Mouse (Mus musculus) layer of hippocampus, adult 18-20 months (tissue): Measurements from ENCODE around the gene Prkcb. TPM values are rescaled to one million over a fixed set of nuclear protein-coding genes. Genes with fewer than 3 reads are reported as not detected.
A peak's percentile ranks its signal among the peaks of the same experiment; 100 is the strongest.

ENCODE experiments used
- DNase-seq, 2 experiments: peaks; one replicate each; pipeline ENCODE4 v3.0.0; 2022; ENCODE audit warnings: low spot score in 2 of 2
- total RNA-seq, 2 experiments: library from RNA; stranded (reverse); gene quantifications; 2 replicates each; pipeline ENCODE4 v1.2.3; 2021

Gene Prkcb
- total RNA-seq, 2 experiments from 2014 or later = 741 to 778 TPM

- DNase-seq = no peak
These were observed 78.1 kb downstream of the Prkcb start for GRCm38 (mm10) chr7:122366635-122367034.

GRCm38 (mm10) chr7:122367303-122368007 is 78.9 kb downstream of the Prkcb start:
- DNase-seq = no peak

DNA sequence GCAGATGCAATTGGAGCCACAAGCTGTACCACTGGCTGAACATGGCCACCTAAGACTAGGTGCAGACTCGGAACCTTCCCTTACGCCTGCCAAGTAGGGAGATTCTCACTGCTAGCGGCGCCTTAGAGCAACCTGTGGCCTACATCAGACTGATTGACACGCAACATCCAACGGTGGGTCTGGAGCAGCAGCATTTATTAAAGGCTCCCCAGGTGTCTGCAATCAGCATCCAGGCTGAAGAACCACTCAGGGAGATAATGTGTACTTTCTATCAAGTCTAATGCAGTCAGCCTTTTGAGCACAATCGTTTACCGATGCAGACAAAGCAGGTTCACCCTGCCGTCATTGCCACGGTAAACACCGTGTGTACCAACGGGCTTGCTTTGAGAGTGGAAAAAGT is 81.9 kb downstream of the Prkcb start:
- no peak for DNase-seq

GRCm38 (mm10) chr7:122371947-122372346 is 83.4 kb downstream of the Prkcb start:
- DNase-seq = no peak

DNA sequence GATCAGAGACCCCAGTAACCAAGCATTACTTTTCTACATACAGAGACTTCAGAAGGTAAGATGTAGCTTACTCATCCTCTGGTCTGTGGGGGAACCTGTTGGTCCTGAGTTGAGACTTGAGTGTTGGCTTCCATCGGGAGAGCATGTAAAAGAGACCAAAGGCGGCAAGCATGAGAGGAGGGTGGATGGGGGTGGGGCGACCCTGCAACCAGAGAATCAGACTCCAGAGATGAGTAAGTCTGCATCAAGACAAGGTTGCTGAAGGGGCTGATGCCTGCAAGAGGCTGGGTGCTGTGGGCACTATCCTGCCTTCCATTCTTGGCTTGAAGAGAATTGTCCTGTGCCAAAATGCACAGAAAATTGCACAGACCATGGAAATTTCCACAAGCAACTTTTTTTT is 83.8 kb downstream of the Prkcb start:
- DNase-seq = no peak

- DNase-seq = no peak
These were observed 88.3 kb downstream of the Prkcb start for GRCm38 (mm10) chr7:122376845-122377244.

DNA sequence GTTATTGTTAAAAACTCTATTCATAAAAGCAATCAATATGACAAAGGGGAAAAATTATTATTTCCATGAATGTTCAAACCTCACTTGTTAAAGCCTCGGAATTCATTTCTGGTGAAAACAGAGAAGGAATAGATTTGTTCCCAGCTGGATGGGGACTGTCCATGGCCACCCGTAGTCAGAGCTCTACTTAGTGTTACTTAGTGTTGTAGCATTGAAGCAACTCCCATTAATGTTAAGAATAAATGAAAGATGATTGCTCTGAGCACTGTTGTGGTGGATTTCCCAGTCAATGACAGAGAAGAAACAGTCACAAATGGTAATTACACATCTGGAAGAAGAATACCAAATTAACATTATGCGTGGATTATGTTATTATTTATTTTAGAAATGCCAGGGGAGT is 89.4 kb downstream of the Prkcb start:
- no peak for DNase-seq

DNA sequence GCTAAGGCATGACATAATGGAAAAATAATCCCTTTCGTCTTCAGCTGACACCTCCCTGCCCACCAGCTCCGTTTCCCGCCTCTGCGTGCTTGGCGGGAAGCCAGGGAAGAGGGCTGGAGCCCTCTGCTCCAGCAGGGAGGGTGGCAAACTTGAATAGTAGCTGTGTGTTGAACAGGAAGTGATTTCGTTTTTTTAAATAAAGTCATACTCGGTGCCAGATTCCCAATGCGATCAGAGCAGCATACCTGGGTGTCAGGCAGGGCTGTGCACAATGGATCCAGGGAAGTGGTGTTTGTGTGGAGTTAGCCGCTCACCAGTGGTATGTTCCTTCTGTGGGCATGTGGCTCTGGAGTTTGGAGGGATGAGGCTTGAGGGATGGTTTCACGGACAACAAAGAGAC is 89.9 kb downstream of the Prkcb start:
- no peak for DNase-seq

DNA sequence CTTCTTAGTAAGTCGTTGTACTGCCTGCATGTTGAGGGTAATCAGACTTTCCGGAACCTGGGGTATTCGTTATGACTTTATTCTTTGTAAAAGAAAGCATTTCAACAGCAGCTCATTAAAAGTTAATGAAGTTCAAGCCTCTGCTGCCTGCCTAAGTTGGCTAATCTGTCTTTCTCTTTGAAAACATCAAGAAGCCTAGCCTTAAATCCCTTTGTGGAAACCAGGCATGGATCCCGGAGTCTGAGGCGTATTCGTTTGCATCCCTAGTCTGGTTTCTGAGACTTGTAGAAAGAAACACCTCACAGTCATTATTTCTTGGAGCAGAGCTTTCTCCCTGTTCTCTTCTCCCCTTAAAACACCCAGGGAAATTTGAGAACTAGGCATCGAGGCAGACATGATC is 90.7 kb downstream of the Prkcb start:
- no peak for DNase-seq

DNA sequence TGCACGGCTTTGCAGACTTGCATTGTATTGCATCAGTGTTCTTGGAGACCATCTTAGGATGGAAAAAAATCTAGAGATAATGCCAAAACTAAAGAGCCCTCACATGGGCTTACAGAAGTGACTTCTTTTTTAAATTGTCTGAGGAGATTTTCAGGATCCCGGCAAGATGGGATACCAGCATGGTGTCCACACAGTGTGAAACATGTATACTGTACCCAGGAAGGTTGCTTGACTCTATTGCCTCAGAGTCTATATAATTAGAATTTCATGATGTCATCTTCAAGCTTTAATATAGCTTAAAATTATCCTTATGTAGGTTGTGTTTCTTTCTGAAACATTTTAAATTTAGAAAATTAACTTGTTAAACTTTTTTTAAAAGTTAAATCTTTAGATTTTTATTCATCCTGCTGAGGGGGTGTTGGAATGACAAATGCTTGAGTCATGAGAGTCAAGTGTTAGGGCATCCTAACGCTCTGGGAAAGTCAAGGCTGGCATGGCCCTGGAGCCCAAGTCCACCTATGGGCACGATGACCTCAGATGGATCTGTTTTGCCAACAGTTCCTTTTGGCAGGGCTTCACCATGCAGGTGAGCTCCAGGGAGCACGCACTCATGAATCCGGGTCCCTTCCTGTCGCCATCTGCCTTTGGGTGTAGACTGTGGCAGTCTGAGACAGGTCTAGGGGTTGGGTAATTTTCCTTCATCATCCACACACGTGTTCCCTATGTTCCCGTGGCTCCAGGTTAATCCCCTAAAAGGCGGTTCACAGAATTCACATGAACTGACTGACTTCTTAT is 92.0 kb downstream of the Prkcb start:
- DNase-seq = no peak

- DNase-seq = no peak
These were observed 93.0 kb downstream of the Prkcb start for GRCm38 (mm10) chr7:122381560-122381959.

- no peak for DNase-seq
These were observed 94.7 kb downstream of the Prkcb start for GRCm38 (mm10) chr7:122383260-122383659.

DNA sequence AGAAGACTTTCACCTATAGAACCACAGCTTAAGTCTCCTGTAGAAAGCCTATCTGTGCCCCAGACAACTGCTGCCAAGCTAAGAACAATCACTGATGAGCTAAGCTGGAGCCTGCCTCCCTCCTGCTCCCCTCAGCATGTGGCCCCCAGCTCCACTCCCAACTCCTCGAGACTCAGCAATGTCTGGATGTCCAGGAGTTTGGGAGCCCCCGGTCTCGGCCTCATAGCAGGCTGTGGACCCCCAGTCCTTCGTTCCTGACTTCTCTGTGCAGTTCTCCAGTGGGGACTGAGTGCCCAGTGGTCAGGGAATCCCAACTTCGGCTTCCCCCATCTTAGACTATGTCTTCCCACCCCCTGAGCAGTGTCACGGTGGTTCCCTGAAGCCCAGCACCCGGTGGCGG is 96.3 kb downstream of the Prkcb start:
- no peak for DNase-seq

- no peak for DNase-seq
These were observed 98.0 kb downstream of the Prkcb start for GRCm38 (mm10) chr7:122386567-122386966.

- DNase-seq = no peak
These were observed 99.3 kb downstream of the Prkcb start for GRCm38 (mm10) chr7:122387896-122388295.

GRCm38 (mm10) chr7:122388858-122389257 is 100.3 kb downstream of the Prkcb start:
- DNase-seq = no peak

DNA sequence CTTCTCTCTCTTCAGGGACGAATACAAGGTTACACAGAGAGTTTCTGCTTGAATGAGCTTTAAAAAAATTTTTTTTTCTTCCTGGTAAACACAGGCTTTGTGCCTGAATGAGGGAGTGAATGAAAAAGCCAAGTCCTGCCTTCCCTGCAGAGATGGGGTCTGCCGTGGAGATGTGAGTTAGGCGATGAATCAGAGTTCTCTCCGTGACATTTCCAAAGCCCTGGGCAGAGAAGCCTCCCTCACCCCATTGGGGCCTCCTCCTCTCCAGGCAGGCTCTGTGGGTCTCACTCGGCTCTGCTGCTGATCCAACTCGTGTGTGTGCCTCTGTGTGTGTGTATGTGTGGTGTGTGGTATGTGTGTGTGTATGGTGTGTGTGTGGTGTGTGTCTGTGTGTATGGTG is 101.1 kb downstream of the Prkcb start:
- DNase-seq = no peak

GRCm38 (mm10) chr7:122390200-122390599 is 101.6 kb downstream of the Prkcb start:
- DNase-seq = peak in 1 of 2 experiments; percentile 48

DNA sequence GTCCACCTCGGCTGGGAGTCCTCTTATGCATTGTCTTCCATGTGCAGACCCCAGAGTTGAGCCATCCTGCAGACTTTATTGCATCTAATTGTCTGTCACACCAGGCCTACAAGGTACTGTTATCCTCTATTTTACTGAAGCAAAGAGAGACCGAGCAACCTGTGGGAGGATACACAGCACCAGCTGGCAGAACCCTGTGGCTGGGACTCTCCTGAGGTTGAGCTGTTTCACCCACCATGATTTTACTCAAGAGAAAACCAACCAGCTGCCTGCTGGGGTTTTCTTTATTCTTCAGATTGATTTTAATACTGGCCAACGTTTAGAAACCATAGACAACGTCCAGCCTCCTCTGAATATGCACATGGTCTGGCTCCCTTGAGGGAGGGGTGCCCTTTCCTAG is 102.1 kb downstream of the Prkcb start:
- no peak for DNase-seq

GRCm38 (mm10) chr7:122391382-122391781 is 102.8 kb downstream of the Prkcb start:
- no peak for DNase-seq

DNA sequence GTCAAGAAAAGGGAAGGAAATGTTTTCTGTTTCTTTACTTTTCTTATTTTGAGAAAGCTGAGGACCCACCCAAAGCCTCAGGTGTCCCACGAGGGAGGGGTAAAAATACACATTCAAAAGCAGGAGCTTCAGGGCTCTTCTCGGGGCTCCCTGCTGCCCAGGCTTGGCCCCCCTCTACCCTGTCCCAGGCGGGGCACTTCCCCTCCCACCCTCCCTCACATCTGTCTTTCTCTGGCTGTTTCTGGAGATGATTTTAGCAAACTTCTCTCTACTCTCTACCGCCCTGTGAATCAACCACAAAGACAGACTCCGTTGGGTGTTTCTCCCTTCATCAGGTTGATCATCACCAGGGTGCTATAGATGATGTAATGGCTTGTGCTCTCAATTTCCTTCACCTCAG is 105.4 kb downstream of the Prkcb start:
- no peak for DNase-seq

DNA sequence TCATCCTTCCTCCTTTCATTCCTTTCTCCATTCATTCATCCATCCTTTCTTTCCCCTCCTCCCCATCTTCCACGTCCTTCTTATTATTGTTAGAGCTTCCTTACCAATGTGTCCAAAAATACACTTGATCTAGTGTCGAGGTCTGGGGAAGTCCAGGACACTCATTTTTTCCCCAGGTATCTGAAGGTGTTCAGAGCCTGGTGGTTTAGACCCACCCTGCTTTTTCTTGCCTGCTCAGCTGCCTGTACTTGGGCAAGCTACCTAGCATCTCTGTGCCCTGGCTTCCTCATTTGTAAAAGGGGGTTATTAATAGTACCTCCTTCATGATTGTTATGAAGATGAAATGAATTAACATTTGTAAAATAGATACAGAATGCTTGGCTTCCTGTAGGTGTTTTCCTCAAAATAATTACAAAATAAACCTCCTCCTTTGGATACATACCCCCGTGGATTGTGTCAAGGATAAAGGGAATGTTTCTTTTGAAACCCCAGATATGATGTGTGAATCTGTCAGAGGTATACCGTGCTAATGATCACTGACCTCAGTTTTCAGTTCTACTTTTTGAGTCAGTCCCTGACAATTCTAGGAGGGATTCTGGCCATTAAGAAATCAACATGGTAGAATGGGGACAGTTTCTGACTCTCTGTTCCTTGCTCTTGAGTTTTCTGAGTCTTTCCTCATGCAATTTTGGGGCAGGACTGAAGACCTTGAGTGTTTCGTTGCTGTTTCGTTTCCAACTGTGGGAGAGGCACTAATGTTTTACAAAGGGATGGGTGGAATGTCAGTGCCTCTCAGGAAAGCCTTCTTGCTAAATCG is 106.8 kb downstream of the Prkcb start:
- DNase-seq = no peak
